28 mouse cellular contexts compared by ENCODE assay signal in genomic region chr11:98820968-98821367, GRCm38 (mm10). TPM values are rescaled to one million over a fixed set of nuclear protein-coding genes. Genes with fewer than 3 reads are reported as not detected.
A peak's percentile ranks its signal among the peaks of the same experiment; 100 is the strongest.
DNase-seq lines count a peak whose midpoint lies in the region; ATAC-seq lines count a peak whose summit lies in the region.
"Had no signal": no experiment of that assay in that cellular context is flagged by ENCODE, and none has a peak within 500 bp of the region (broad histone marks: within the 10 kb centered on the region; RNA-seq: fewer than 3 reads in every experiment).

No protein-coding gene starts in this region.

- DNase-seq in liver, embryonic 13.5 days: no peak
- DNase-seq in liver: no peak
- DNase-seq in CD4-positive helper T cell, adult 2 months (ENCODE audit: low read depth, low spot score): peak; percentile 43
- peak; percentile 56 for DNase-seq in induced T-regulatory cell, adult 2 months (ENCODE audit: low read depth)
- no peak for DNase-seq in left cerebral cortex, adult 8-10 months (ENCODE audit: low spot score in 2 of 2)
- DNase-seq in right cerebral cortex, postnatal 25 days: no peak
- DNase-seq in thymus, postnatal 14 days: no peak
- DNase-seq: adrenal gland, postnatal 10 days; cerebellum, adult 11 months; cerebellum, adult 2 months; cerebellum, adult 9-11 months; cerebellum, postnatal 25 days; embryo, embryonic 11 days; gastrocnemius, postnatal 10 days; gastrocnemius, postnatal 36 days; heart, adult 2 months; heart, postnatal 14 days had no signal

- H3K9ac ChIP-seq in liver, embryonic 13.5 days: no peak overlapping the region
- H3K9ac ChIP-seq: embryonic facial prominence, embryonic 13.5 days; forebrain, embryonic 12.5 days; heart, embryonic 13.5 days; hindbrain, embryonic 12.5 days; hindbrain, embryonic 15.5 days had no signal

- H3K4me3 ChIP-seq in liver, embryonic 13.5 days (replicated peaks): no peak overlapping the region
- H3K4me3 ChIP-seq: embryonic facial prominence, embryonic 10.5 days; embryonic facial prominence, embryonic 13.5 days; erythroblast, embryonic 14.5 days; forebrain, embryonic 12.5 days; heart, adult 2 months; heart, embryonic 10.5 days; heart, embryonic 13.5 days; hindbrain, embryonic 12.5 days; hindbrain, embryonic 15.5 days had no signal

- WGBS in liver, embryonic 13.5 days (ENCODE audit: insufficient replicate concordance): 38% methylated on average over 5 of the region's 5 CpGs

- H3K36me3 ChIP-seq in liver, embryonic 13.5 days: peaks cover 96% of the 10 kb centered on the region

- no peak overlapping the region for H3K4me2 ChIP-seq in liver, embryonic 13.5 days
- H3K4me2 ChIP-seq: embryonic facial prominence, embryonic 13.5 days; forebrain, embryonic 12.5 days; heart, embryonic 13.5 days; hindbrain, embryonic 12.5 days; hindbrain, embryonic 15.5 days had no signal

- H3K27me3 ChIP-seq in liver, embryonic 13.5 days: no peaks in the 10 kb centered on the region
- H3K27me3 ChIP-seq: embryonic facial prominence, embryonic 13.5 days; forebrain, embryonic 12.5 days; heart, embryonic 13.5 days; hindbrain, embryonic 12.5 days; hindbrain, embryonic 15.5 days; Patski had no signal

- H3K27ac ChIP-seq in liver, embryonic 13.5 days: no peak overlapping the region; the same call in 1 of the 2 replicates
- H3K27ac ChIP-seq: embryonic facial prominence, embryonic 10.5 days; embryonic facial prominence, embryonic 13.5 days; forebrain, embryonic 12.5 days; heart, adult 2 months; heart, embryonic 10.5 days; heart, embryonic 13.5 days; hindbrain, embryonic 12.5 days; hindbrain, embryonic 15.5 days had no signal

- no peaks in the 10 kb centered on the region for H3K9me3 ChIP-seq in liver, embryonic 13.5 days (replicated peaks)
- H3K9me3 ChIP-seq: embryonic facial prominence, embryonic 10.5 days; embryonic facial prominence, embryonic 13.5 days; forebrain, embryonic 12.5 days; heart, embryonic 10.5 days; heart, embryonic 13.5 days; hindbrain, embryonic 12.5 days; hindbrain, embryonic 15.5 days had no signal

- 0 out of 2 replicates have a peak, but pooled peaks have one; percentile 48 for ATAC-seq in liver, embryonic 13.5 days (ENCODE audit: low read depth)
- ATAC-seq: forebrain, embryonic 16.5 days; Patski had no signal

- peaks cover 31% of the 10 kb centered on the region for H3K4me1 ChIP-seq in liver, embryonic 13.5 days (replicated peaks)
- H3K4me1 ChIP-seq: embryonic facial prominence, embryonic 10.5 days; embryonic facial prominence, embryonic 13.5 days; forebrain, embryonic 12.5 days; heart, embryonic 10.5 days; heart, embryonic 13.5 days; hindbrain, embryonic 12.5 days; hindbrain, embryonic 15.5 days had no signal

RNA-seq across cellular contexts. Expression of gene Rapgefl1, which starts 15.6 kb away (rescaled TPM):
- polyA plus RNA-seq in liver, embryonic 13.5 days (2015; fragmentation: Nextera tagmentation; extraction: Ambion mirVana): 0.20 and 0.23 TPM in 2 replicates
- 100 to 1,000 TPM; 130 to 140 (median 139) TPM for total RNA-seq in left cerebral cortex, adult 8-10 months (2022)
- total RNA-seq: granulocyte monocyte progenitor cell, adult 5-6 weeks had no signal
- polyA plus RNA-seq: erythroblast, embryonic 14.5 days had no signal

RNA-seq across cellular contexts. Expression of gene Casc3, which starts 16.3 kb away (rescaled TPM):
- polyA plus RNA-seq in liver, embryonic 13.5 days (2015; fragmentation: Nextera tagmentation; extraction: Ambion mirVana): 13.3 and 16.1 TPM in 2 replicates
- total RNA-seq in left cerebral cortex, adult 8-10 months (2022): 10 to 100 TPM; 53.6 to 57.8 (median 54.1) TPM

RNA-seq across cellular contexts. Expression of gene Msl1, which starts 25.7 kb away (rescaled TPM):
- 6.8 and 6.9 TPM in 2 replicates for polyA plus RNA-seq in liver, embryonic 13.5 days (2015; fragmentation: Nextera tagmentation; extraction: Ambion mirVana)
- total RNA-seq in left cerebral cortex, adult 8-10 months (2022): 100 to 1,000 TPM; 167 to 198 (median 186) TPM

RNA-seq across cellular contexts. Expression of gene Wipf2, which starts 42.5 kb away (rescaled TPM):
- 1.3 TPM in 2 replicates for polyA plus RNA-seq in liver, embryonic 13.5 days (2015; fragmentation: Nextera tagmentation; extraction: Ambion mirVana)
- total RNA-seq in left cerebral cortex, adult 8-10 months (2022): 10 to 100 TPM; 74.0 to 84.5 (median 81.5) TPM

RNA-seq across cellular contexts. Expression of gene Nr1d1, which starts 45.8 kb away (rescaled TPM):
- polyA plus RNA-seq in liver, embryonic 13.5 days (2015; fragmentation: Nextera tagmentation; extraction: Ambion mirVana): 0.59 and 1.0 TPM in 2 replicates
- total RNA-seq in left cerebral cortex, adult 8-10 months (2022): 100 to 1,000 TPM; 137 to 177 (median 145) TPM

Comparison
In these comparisons a context has a peak if more than half of its experiments do, and no peak if none do; other contexts are left out.
1. DNase-seq: peak in CD4-positive helper T cell, adult 2 months (single experiment) and induced T-regulatory cell, adult 2 months (single experiment); none in liver, embryonic 13.5 days (single experiment), liver (single experiment), left cerebral cortex, adult 8-10 months (0 of 2), right cerebral cortex, postnatal 25 days (single experiment) and thymus, postnatal 14 days (single experiment).